Mouse (Mus musculus): ENCODE data around the gene Mllt6. TPM values are rescaled to one million over a fixed set of nuclear protein-coding genes. Genes with fewer than 3 reads are reported as not detected.
"Not testable (repeated sequence)": the region's sequence is repeated elsewhere in the genome, so short reads cannot be mapped to it uniquely, and the experiment has no call there.

Gene Mllt6
- polyA plus RNA-seq, 1 experiment from 2014 or later = 4.3 TPM

DNA sequence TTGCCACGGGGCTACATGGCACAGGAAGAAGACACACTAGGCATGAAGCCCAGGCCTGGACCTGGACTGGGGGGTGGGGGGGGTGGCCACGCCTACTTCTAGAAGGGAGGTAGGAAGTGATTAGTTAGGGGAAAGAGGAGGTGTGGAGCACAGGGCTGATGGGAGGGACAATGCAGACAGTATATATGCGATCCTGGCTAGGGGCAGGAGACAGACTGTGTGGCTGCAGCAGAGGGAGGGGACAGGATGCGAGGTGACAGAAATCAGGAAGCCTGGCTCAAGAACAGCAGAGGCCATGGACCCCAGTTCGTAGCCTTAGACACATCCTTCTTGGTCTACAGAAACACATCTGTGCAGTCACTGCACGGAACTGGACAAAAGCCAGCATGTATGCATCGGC, 60.5 kb downstream of the Mllt6 start:
- Histone ChIP-seq H3K4me1 (ENCODE audit: control insufficient read depth, insufficient read depth, low read length) (no peaks in the 10 kb centered on the region), H3K4me3 (ENCODE audit: low read depth, low read length) (no peak overlapping the region), H3K9me3 (ENCODE audit: control insufficient read depth, low read length) (no peaks in the 10 kb centered on the region; the same call in 1 of the 2 replicates), H3K36me3 (ENCODE audit: control insufficient read depth, insufficient read depth, low read length) (peaks cover 43% of the 10 kb centered on the region), H3K27ac (ENCODE audit: low read depth, low read length) (no peak overlapping the region), H3K9ac (ENCODE audit: low read length) (no peak overlapping the region), H3K4me2 (no peak overlapping the region), H3K27me3 (ENCODE audit: control insufficient read depth, insufficient read depth, low read length) (no peaks in the 10 kb centered on the region)
- DNase-seq (ENCODE audit: low spot score, missing footprints) (no peak), ATAC-seq (ENCODE audit: low FRiP score) (no peak)
- WGBS = 85% methylated on average over 7 of the region's 7 CpGs

DNA sequence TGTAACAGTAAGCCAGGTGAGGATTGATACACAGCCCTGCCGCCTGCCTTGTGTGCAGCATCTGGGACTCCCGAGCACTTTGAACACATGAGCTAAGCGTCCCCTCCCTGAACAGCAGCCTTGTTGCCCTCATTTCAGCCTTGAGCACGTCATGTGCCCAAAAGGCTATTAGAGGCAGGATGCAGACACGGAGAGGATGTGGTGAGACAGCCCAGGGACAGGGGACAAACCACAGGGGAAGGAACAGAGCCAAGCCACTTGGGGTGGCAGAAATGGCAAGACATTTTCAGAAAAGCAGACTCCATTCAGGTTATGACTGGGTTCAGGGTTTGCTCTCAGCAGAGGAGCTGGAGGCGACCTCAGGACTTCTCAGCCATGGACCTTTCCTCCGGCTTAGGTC, 65.1 kb downstream of the Mllt6 start:
- no peak overlapping the region for H3K4me2 ChIP-seq
- ATAC-seq (ENCODE audit: low FRiP score) (no peak), DNase-seq (ENCODE audit: low spot score, missing footprints) (no peak)
- no peak overlapping the region for H3K9ac ChIP-seq (ENCODE audit: low read length)
- no peak overlapping the region for H3K4me3 ChIP-seq (ENCODE audit: low read depth, low read length)
- no peak overlapping the region for H3K27ac ChIP-seq (ENCODE audit: low read depth, low read length)
- no peaks in the 10 kb centered on the region for H3K9me3 ChIP-seq (ENCODE audit: control insufficient read depth, low read length)
- WGBS = 82% methylated on average over 7 of the region's 7 CpGs
- H3K27me3 ChIP-seq (ENCODE audit: control insufficient read depth, insufficient read depth, low read length) = no peaks in the 10 kb centered on the region
- H3K36me3 ChIP-seq (ENCODE audit: control insufficient read depth, insufficient read depth, low read length) = peaks cover 20% of the 10 kb centered on the region
- H3K4me1 ChIP-seq (ENCODE audit: control insufficient read depth, insufficient read depth, low read length) = no peaks in the 10 kb centered on the region

- H3K36me3 ChIP-seq (ENCODE audit: control insufficient read depth, insufficient read depth, low read length) = peaks cover 20% of the 10 kb centered on the region
- H3K9ac ChIP-seq (ENCODE audit: low read length) = no peak overlapping the region
- DNase-seq (ENCODE audit: low spot score, missing footprints) (no peak), ATAC-seq (ENCODE audit: low FRiP score) (no peak)
- H3K27ac ChIP-seq (ENCODE audit: low read depth, low read length) = no peak overlapping the region; the same call in 1 of the 2 replicates
- no peaks in the 10 kb centered on the region for H3K9me3 ChIP-seq (ENCODE audit: control insufficient read depth, low read length)
- no peak overlapping the region for H3K4me3 ChIP-seq (ENCODE audit: low read depth, low read length)
- no peaks in the 10 kb centered on the region for H3K4me1 ChIP-seq (ENCODE audit: control insufficient read depth, insufficient read depth, low read length)
- 92% methylated on average over 7 of the region's 7 CpGs for WGBS
- H3K4me2 ChIP-seq = no peak overlapping the region
- H3K27me3 ChIP-seq (ENCODE audit: control insufficient read depth, insufficient read depth, low read length) = no peaks in the 10 kb centered on the region
Measured at GRCm38 (mm10) chr11:97728730-97729129, 65.5 kb downstream of the Mllt6 start.

GRCm38 (mm10) chr11:97733689-97734088, 70.5 kb downstream of the Mllt6 start:
- DNase-seq (ENCODE audit: low spot score, missing footprints) = peak; percentile 80
- whole genome bisulfite sequencing = 61% methylated on average over 10 of the region's 10 CpGs
- no peak overlapping the region for H3K4me2 ChIP-seq

DNA sequence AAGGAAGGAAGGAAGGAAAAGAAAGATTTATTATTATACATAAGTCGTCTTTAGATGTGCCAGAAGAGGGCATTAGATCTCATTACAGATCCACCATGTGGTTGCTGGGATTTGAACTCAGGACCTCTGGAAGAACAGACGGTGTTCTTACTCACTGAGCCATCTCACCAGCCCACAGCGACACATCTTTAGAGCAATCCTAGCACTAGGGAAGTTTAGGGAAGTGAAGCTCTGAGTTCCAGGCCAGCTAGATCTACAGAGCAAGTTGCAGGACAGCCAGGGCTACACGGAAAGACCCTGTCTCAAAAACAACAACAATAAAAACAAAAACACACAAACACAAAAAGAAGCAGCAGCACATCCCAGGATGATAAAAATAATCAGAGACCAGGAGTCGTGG, 71.6 kb downstream of the Mllt6 start:
- not testable (repeated sequence) for H3K9ac ChIP-seq (ENCODE audit: low read length); H3K4me2 ChIP-seq; H3K27me3 ChIP-seq (ENCODE audit: control insufficient read depth, insufficient read depth, low read length); H3K4me1 ChIP-seq (ENCODE audit: control insufficient read depth, insufficient read depth, low read length); H3K9me3 ChIP-seq (ENCODE audit: control insufficient read depth, low read length); H3K36me3 ChIP-seq (ENCODE audit: control insufficient read depth, insufficient read depth, low read length); ATAC-seq (ENCODE audit: low FRiP score); H3K27ac ChIP-seq (ENCODE audit: low read depth, low read length); H3K4me3 ChIP-seq (ENCODE audit: low read depth, low read length); DNase-seq (ENCODE audit: low spot score, missing footprints)
- WGBS = 90% methylated on average over 5 of the region's 5 CpGs

More at GRCm38 (mm10) chr11:97733689-97734088, 70.5 kb downstream of the Mllt6 start:
- no peaks in the 10 kb centered on the region for H3K9me3 ChIP-seq (ENCODE audit: control insufficient read depth, low read length)
- no peaks in the 10 kb centered on the region; the same call in none of the 2 replicates for H3K4me1 ChIP-seq (ENCODE audit: control insufficient read depth, insufficient read depth, low read length)
- no peak overlapping the region for H3K27ac ChIP-seq (ENCODE audit: low read depth, low read length)
- peaks cover 5% of the 10 kb centered on the region; the same call in 1 of the 2 replicates for H3K36me3 ChIP-seq (ENCODE audit: control insufficient read depth, insufficient read depth, low read length)
- no peak for ATAC-seq (ENCODE audit: low FRiP score)
- H3K27me3 ChIP-seq (ENCODE audit: control insufficient read depth, insufficient read depth, low read length) = no peaks in the 10 kb centered on the region
- H3K4me3 ChIP-seq (ENCODE audit: low read depth, low read length) = no peak overlapping the region
- no peak overlapping the region for H3K9ac ChIP-seq (ENCODE audit: low read length)

Small RNA genes lying within 50 kb of the gene (microRNA-seq; reads per million reads assigned to microRNA genes)
- not detected for gene Gm24158
- 1.1 reads per million for gene Mir6927

Other genes starting within 250 kb of the Mllt6 start
- gene Arhgap23, start 247.9 kb upstream of the Mllt6 start, polyA plus RNA-seq (2014; fragmentation: Nextera tagmentation; extraction: Ambion mirVana) = 2.5 and 2.8 TPM in 2 replicates
- gene 4933428G20Rik, start 163.1 kb upstream of the Mllt6 start, polyA plus RNA-seq (2014; fragmentation: Nextera tagmentation; extraction: Ambion mirVana) = 0.11 TPM in 1 of 2 replicates, not detected in the other
- 1.7 and 2.2 TPM in 2 replicates for gene Srcin1, start 87.2 kb upstream of the Mllt6 start, polyA plus RNA-seq (2014; fragmentation: Nextera tagmentation; extraction: Ambion mirVana)
- gene Epop, start 33.7 kb upstream of the Mllt6 start, polyA plus RNA-seq (2014; fragmentation: Nextera tagmentation; extraction: Ambion mirVana) = 7.0 and 12.0 TPM in 2 replicates
- 13.4 and 19.0 TPM in 2 replicates for gene Cisd3, start 22.4 kb downstream of the Mllt6 start, polyA plus RNA-seq (2014; fragmentation: Nextera tagmentation; extraction: Ambion mirVana)
- 13.4 and 16.1 TPM in 2 replicates for gene Pcgf2, start 37.1 kb downstream of the Mllt6 start, polyA plus RNA-seq (2014; fragmentation: Nextera tagmentation; extraction: Ambion mirVana)
- gene Psmb3, start 40.0 kb downstream of the Mllt6 start, polyA plus RNA-seq (2014; fragmentation: Nextera tagmentation; extraction: Ambion mirVana) = 477 and 517 TPM in 2 replicates
- 2.4 TPM in 2 replicates for gene Pip4k2b, start 81.3 kb downstream of the Mllt6 start, polyA plus RNA-seq (2014; fragmentation: Nextera tagmentation; extraction: Ambion mirVana)
- gene Cwc25, start 103.1 kb downstream of the Mllt6 start, polyA plus RNA-seq (2014; fragmentation: Nextera tagmentation; extraction: Ambion mirVana) = 12.6 and 15.0 TPM in 2 replicates
- gene 1700001P01Rik, start 112.5 kb downstream of the Mllt6 start, polyA plus RNA-seq (2014; fragmentation: Nextera tagmentation; extraction: Ambion mirVana) = 0.47 and 0.78 TPM in 2 replicates
- 441 and 443 TPM in 2 replicates for gene Rpl23, start 119.0 kb downstream of the Mllt6 start, polyA plus RNA-seq (2014; fragmentation: Nextera tagmentation; extraction: Ambion mirVana)
- gene Lasp1, start 135.6 kb downstream of the Mllt6 start, polyA plus RNA-seq (2014; fragmentation: Nextera tagmentation; extraction: Ambion mirVana) = 52.6 and 59.2 TPM in 2 replicates
- gene B230217C12Rik, start 177.4 kb downstream of the Mllt6 start, polyA plus RNA-seq (2014; fragmentation: Nextera tagmentation; extraction: Ambion mirVana) = 14.7 and 17.3 TPM in 2 replicates
- gene Fbxo47, start 220.7 kb downstream of the Mllt6 start, polyA plus RNA-seq (2014; fragmentation: Nextera tagmentation; extraction: Ambion mirVana) = 0.83 and 0.96 TPM in 2 replicates

Data from midbrain, embryonic 11.5 days (tissue).